Mouse (Mus musculus): ENCODE data around the gene Paqr5. TPM values are rescaled to one million over a fixed set of nuclear protein-coding genes. Genes with fewer than 3 reads are reported as not detected.

The Paqr5 gene
- total RNA-seq, 2 experiments from 2014 or later: 1.6 to 3.2 TPM

GRCm38 (mm10) chr9:62013316-62014097 is 13.1 kb downstream of the Paqr5 start:
- DNase-seq (ENCODE audit: extremely low spot score in 1 of 2, low spot score in 1 of 2): no peak

- no peak for DNase-seq (ENCODE audit: extremely low spot score in 1 of 2, low spot score in 1 of 2)
These were observed 18.3 kb downstream of the Paqr5 start for GRCm38 (mm10) chr9:62008360-62008759.

DNA sequence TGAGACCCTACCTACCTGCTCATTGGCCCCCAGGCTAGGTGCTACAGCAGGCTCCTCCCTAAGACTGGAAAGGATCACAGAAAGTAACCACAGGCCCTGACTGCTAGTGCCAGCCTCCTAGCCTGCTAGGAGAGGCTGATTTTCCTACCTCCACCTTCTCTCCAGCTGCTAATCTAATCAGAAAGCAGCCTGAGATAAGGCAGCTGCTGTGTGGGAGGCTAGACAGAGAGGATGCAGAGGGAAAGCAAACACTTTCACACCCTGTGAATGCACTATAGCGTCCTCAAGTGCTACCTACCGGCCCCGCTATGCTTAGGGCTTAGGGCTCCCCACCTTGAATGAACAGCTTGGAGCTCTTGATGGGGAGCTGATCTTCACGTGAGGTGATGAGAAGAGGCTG is 19.6 kb downstream of the Paqr5 start:
- no peak for DNase-seq (ENCODE audit: extremely low spot score in 1 of 2, low spot score in 1 of 2)

- DNase-seq (ENCODE audit: extremely low spot score in 1 of 2, low spot score in 1 of 2): no peak
These were observed 23.0 kb downstream of the Paqr5 start for GRCm38 (mm10) chr9:62003611-62004010.

GRCm38 (mm10) chr9:61999653-62000420 is 26.8 kb downstream of the Paqr5 start:
- DNase-seq (ENCODE audit: extremely low spot score in 1 of 2, low spot score in 1 of 2): no peak

DNA sequence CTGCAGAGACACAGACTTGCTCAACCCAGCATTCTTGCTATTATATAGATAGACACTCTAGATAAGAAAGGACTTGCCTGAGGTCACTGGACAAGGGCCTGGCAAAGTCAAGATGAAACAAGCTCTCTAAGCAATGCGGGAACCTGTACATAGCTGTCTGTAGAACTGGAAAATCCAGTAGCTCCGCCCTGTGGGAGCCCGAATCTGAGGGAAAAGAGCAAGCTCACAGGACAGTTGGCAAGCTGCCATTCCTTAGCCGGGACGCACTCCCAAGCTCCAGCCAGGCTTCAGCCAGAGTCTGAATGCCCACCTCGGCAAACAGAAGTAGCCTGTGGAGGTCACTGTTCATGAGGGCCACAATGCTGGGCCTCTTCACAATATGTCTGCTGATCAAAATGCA is 28.8 kb downstream of the Paqr5 start:
- no peak for DNase-seq (ENCODE audit: extremely low spot score in 1 of 2, low spot score in 1 of 2)

DNA sequence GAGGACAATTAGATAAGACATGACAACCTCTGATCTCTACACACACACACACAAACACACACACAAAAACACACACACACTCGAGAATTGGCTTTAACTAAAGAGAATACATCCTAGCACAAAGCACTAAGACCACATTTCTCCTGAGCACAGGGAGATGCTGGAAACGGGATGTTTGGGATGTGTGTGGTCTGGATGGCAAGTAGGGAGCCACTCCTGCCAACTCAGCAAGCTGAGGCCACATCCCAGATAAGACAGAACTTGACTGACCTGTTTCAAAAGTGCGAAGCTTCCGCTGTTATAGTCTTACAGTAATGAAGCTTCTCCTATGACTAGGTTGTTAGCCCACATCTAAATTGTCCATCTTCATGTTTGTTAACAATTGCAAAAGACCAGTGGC is 35.5 kb downstream of the Paqr5 start:
- DNase-seq (ENCODE audit: extremely low spot score in 1 of 2, low spot score in 1 of 2): no peak

DNA sequence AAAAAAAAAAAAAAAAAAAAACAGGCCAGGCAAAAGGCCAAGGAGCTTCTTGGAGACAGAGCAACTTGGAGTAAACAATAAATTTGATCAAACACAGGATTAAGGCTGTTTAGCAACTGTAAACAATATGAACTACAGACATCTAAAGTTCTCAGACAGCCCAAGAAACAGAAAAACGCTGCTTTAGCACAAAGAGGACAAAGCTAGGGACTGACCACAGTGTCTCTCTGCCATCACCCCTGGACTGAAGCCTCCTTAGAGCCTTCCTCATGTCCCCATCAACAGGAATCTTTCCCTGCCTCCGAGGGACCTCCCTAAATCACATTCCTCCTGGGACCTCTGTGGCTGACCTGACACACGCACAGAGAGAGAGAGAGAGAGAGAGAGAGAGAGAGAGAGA is 35.9 kb downstream of the Paqr5 start:
- DNase-seq (ENCODE audit: extremely low spot score in 1 of 2, low spot score in 1 of 2): no peak

- no peak for DNase-seq (ENCODE audit: extremely low spot score in 1 of 2, low spot score in 1 of 2)
These were observed 40.6 kb downstream of the Paqr5 start for GRCm38 (mm10) chr9:61986055-61986454.

DNA sequence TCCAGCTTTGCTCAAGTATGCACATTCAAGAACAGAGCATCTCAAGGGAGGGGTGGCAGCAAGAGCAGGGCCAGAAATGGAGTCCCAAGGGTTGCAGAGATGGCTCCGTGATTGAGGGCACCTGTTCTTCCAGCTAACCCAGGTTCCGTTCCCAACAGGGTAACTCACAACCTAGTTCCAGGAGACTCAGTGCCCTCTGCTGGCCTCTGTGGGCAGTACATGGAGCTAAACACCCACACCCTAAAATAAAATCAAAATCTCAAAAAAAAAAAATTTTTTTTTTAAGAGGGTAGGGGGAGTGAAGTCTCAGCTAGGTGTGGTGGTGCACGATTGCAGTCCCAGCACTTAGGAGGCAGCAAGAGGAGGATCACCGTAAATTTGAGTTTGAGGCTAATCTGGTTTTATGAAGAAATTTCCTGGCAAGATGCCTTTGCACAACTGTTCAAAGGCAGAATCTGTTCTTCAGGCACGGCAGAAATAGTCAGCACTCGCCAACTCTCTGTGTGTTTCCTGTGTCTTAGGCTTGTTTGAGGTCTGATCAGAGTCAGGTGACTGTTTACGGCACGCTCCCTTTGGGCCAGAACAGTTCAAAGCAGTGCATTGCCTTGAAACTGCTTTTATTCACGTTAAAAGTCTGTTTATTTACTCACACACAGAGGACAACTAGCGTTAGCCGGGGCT is 41.3 kb downstream of the Paqr5 start:
- DNase-seq (ENCODE audit: extremely low spot score in 1 of 2, low spot score in 1 of 2): peak; percentile 53 to 74

GRCm38 (mm10) chr9:61982940-61983620 is 43.6 kb downstream of the Paqr5 start:
- DNase-seq (ENCODE audit: extremely low spot score in 1 of 2, low spot score in 1 of 2): no peak

DNA sequence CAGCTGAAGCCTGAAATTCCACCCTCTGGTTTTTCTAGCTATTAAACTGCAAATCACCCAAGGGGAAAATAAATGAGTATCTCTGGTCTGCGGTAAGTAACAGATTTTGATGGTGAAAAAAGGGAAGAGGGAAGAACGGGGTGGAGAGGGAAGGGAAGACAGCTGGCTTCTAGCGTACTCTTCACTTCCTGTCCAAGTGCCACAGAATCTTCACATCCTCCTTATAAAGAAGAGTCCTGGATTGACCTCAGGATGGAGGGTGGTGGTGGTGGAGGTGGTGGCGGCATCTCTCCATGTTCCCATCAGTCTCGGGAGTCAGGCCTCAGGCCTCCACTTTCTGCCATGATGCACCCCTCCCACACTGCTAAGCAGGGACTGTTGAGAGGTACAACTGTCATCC is 44.8 kb downstream of the Paqr5 start:
- DNase-seq (ENCODE audit: extremely low spot score in 1 of 2, low spot score in 1 of 2): no peak

- no peak for DNase-seq (ENCODE audit: extremely low spot score in 1 of 2, low spot score in 1 of 2)
These were observed 46.7 kb downstream of the Paqr5 start for GRCm38 (mm10) chr9:61979983-61980382.

DNA sequence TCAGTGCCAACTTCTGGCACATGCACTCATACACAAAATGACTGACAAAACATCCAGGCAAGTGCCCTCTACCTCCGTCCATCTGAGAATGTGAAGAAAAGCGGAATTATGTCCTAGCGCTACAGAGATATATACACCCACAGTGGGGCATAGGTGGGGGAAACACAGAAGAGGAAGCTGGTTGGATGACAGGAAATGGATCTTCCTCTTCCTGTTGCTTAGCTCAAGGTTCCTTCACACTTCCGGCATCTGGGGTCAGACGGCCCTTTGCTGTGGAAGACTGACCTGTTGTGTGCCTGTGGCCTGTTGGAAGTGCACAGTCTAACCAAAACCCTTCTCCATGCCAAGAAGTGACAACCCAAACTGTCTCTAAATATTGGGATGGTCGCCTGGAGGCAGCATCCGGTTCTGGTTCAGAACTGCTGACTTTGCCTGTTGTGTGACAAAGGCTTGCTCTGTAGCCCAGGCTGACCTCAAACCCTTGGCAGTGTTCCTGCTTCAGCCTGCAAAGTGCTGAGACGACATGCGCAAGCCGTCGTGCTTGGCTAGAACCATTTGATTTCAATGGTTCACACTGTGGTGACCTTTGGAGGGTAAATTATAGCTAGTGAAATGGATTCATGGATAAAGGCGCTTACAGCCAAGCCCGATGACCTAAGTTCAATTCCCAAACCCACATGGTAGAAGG is 49.3 kb downstream of the Paqr5 start:
- DNase-seq (ENCODE audit: extremely low spot score in 1 of 2, low spot score in 1 of 2): no peak

GRCm38 (mm10) chr9:61972031-61972430 is 54.6 kb downstream of the Paqr5 start:
- no peak for DNase-seq (ENCODE audit: extremely low spot score in 1 of 2, low spot score in 1 of 2)

GRCm38 (mm10) chr9:61971045-61971444 is 55.6 kb downstream of the Paqr5 start:
- DNase-seq (ENCODE audit: extremely low spot score in 1 of 2, low spot score in 1 of 2): no peak

DNA sequence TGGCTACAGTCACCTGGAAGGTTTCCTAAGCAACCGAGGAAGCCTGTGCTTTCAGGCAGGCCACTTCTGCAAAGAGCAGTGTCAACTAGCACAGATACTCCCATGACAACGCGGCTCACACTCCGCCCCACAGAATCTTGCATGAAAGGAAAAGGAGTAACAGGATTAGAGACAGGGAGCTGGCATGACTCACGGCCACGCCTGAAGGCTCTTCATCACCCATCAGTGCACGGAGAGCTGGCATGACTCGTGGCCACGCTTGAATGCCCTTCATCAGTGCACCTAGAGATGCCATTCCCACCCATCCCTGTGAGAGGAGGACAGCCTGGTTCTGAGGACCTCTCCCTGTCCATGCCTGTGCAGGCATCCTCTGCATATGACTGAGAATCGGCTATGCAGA is 59.3 kb downstream of the Paqr5 start:
- no peak for DNase-seq (ENCODE audit: extremely low spot score in 1 of 2, low spot score in 1 of 2)

DNA sequence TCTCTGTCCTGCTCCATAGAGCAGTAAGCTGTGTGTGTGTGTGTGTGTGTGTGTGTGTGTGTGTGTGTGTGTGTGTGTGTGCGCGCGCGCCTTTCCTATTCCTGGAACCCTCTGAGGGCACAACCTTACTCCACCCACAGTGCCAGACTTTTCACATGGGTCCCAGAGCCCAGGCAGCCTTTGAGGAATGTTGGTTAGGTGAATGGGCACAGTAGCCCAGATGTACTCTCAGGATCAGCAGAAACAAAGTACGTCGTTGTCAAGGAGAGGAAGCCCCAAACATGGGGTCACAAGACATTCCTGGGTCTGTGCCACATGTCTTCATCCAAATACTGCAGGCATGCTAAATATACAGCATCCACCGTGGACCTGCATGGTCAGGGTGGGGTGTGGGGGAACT is 60.7 kb downstream of the Paqr5 start:
- DNase-seq (ENCODE audit: extremely low spot score in 1 of 2, low spot score in 1 of 2): no peak

GRCm38 (mm10) chr9:61965411-61965930 is 61.2 kb downstream of the Paqr5 start:
- peak; percentile 60 to 78 for DNase-seq (ENCODE audit: extremely low spot score in 1 of 2, low spot score in 1 of 2)

GRCm38 (mm10) chr9:61963356-61963755 is 63.3 kb downstream of the Paqr5 start:
- no peak for DNase-seq (ENCODE audit: extremely low spot score in 1 of 2, low spot score in 1 of 2)
